Mouse (Mus musculus) urinary bladder, postnatal 10 days (tissue): ENCODE data around the gene Tax1bp1.

Experiments used
- DNase-seq: peaks from one replicate; pipeline ENCODE4 v3.0.0; 2022; ENCODE audit warnings: low spot score

The Tax1bp1 gene

DNA sequence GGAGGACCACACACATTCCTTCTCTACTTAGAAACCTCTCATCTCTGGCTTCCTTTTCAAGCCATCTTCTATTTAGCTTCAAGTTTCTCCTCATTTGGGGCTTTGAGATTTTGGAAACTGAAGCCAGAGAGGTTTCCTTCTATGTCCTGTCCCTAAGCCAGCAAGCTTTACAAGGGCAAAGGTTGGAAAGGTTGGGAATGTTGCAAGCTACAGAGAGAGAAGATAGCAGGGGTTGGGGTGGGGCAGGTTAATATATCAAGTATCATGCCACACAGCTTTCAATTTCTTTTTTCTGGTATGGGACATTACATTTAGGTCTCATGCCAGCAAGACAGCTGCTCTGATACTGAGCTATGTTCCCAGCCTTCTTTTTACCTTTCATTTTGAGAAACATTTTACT is 8.2 kb upstream of the Tax1bp1 start:
- no peak for DNase-seq

DNA sequence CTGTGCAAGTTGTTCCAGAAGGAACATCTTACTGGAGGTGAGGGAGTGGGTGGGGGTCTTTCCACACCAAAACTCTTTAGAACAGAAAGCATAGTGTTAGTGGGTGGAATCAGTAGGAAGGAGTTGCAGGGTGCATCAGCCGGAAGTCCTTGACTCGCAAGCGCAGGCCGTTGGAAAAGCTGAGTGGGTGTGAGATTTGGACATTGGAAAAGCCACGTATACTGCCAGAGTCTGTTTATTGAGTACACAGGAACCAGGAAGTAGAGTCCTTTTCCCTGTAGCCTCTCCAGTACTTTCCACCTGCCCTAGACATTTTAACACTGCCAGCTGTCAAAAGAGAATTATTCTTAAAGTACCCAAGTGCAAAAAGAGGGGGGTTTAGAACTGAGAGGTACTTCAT is 5.7 kb upstream of the Tax1bp1 start:
- DNase-seq, result no peak

- DNase-seq, result no peak
These were observed 966 bp upstream of the Tax1bp1 start for GRCm38 (mm10) chr6:52712563-52712962.

- peak; percentile 18 for DNase-seq
These were observed 474 bp downstream of the Tax1bp1 start for GRCm38 (mm10) chr6:52713897-52714509.

DNA sequence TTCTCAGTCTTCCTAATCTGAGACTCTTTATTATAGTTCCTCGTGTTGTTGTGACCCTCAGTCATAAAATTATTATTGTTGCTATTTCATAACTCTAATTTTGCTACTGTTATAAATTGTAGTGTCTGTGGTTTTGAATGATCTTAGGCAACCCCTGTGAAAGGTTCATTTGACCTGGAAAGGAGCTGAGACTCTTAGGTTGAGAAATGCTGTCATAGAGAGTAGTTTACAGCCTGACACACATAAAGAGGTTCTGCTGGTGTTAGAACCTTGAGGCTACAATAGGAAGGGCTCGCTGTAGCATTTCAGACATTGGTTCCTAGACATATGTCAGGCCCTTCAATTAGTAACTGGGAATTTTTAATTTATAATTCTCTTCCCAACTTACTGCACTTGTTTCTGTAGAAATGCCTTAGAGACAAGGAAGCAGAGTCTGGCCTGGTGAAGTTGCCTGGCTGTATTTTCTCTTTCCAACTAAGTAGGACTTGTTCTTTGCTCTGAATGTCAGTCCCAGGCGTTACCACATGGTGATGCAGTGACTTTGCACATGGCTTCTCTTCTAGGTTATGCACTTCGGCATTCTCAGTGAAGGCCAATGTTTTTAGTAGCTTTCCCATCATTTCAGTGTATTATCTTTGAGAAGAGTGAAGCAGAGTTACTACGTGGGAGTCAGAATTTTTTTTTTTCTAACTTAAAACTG is 4.1 kb downstream of the Tax1bp1 start:
- no peak for DNase-seq

DNA sequence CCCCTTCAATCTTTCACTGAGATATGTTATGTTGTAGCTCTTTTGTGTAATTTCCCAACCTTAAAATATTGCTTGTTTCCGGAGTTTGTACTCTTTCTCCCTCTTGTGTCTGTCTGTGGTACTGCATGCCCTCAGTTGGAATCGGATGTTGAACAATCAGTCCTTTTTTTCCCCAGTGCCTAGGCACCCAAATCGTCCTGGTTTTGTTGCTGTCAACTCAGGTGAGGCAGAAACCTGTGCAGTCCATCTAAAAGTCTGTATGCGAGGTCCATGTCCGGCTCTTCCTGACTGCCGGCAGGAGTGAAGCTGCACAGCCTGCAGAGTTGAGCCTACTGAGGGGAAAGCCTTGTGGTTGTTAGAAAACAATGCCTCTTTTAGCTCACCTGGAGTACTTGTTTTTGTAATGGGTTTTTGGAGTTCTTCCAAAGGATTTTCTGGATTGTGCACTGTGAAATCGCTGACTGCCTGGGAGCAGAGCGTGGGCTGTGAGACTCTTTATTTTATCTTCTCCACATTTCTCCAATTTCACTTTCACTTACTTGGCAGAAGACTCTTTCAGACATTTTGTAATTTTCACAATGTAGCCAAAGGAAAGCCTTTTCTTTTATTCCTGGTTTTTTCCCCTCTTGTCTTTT is 11.4 kb downstream of the Tax1bp1 start:
- no peak for DNase-seq

GRCm38 (mm10) chr6:52730338-52730737 is 16.8 kb downstream of the Tax1bp1 start:
- DNase-seq, result no peak

GRCm38 (mm10) chr6:52734630-52735029 is 21.1 kb downstream of the Tax1bp1 start:
- DNase-seq, result no peak

DNA sequence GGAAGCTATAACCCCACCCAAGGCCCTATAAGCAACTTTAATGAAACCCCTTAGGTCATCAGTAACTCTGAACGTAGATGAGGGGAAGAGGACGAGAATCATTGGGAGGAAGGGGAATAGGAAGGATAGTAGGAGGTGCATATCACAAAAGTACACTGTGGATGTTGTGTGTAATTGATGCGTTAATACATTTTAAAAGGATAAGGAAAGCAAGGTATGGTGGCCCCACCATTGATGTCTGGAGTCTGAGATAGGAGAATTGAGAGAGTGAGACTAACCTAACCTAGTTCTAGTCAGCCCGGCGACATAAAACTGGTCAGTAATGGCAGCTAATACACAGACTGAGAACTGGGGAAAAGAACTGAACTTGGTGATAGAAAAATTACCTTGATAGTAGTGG is 39.3 kb downstream of the Tax1bp1 start:
- no peak for DNase-seq

DNA sequence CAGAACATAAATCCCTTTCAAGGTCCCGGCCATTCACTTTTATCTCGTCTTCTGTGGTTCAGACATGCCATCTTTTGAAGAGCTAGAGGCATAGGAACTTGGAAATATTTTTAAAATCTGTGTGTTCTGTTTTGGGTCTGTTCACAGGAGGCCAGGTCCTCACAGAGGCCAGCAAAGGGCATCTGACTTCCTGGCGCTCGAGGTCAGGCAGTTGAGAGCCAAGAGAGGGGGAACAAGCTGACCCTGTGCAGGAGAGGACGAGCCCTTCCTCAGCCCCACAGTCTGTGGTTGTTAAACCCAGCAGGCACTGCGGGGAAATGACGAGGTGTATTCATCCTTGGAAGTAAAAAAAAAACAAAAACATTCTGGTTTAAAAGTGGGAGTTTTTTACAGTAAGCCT is 51.7 kb downstream of the Tax1bp1 start:
- no peak for DNase-seq

DNA sequence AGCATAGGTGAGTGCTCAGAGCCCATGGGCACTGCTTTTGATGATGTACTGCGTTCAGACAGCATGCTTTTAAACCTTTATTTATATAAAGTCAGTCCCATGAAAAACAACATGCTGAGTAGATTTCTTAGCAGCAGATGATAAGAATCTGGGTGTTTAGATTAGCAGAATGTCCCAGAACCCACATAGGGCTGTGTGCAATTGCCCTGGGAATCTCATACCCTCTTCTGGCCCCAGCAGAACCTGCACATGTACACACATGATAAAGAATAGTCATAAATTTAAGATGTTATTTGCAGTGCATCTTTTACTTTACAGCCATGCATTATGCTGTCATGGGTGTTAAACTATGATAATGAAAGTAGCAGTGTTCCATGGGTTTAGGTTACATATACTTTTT is 57.3 kb downstream of the Tax1bp1 start:
- DNase-seq, result no peak

DNA sequence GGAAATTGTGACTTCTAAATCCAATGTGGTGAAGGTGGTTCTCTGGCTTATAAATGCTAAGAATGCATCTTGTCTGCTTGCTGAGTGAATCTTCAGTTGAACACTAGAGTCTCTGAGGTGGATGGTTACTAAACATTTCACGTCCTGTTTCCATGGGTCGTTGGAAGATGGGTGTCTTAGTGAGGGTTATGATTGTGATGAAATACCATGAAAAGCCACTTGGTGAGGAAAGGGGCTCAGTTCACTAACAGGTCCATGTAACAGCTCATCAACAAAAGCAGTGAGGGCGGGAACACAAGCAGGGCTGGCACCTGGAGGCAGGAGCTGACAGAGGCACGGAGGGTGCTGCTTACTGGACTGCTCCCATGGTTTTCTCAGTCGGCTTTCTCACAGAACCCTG is 59.6 kb downstream of the Tax1bp1 start:
- no peak for DNase-seq

DNA sequence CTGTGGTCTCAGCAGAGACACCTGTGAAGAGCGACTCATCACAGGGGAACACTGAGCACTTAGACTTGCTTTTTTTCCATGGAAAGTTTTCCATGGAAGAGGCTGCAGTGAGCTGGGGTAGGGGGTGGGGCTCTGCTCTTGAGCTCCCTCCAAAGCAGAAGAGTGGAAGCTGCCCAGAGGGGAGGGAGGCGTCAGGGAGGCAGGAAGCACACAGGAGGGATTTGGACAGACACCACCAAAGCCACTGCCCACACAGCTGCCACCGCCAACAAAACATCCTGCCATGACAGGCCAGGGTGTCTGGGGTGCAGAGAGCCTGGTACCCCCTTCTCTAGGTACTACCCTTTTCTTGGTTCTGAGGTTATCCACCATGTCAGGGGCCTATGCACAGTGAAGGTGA is 61.8 kb downstream of the Tax1bp1 start:
- no peak for DNase-seq

- no peak for DNase-seq
These were observed 62.4 kb downstream of the Tax1bp1 start for GRCm38 (mm10) chr6:52775956-52776355.

DNA sequence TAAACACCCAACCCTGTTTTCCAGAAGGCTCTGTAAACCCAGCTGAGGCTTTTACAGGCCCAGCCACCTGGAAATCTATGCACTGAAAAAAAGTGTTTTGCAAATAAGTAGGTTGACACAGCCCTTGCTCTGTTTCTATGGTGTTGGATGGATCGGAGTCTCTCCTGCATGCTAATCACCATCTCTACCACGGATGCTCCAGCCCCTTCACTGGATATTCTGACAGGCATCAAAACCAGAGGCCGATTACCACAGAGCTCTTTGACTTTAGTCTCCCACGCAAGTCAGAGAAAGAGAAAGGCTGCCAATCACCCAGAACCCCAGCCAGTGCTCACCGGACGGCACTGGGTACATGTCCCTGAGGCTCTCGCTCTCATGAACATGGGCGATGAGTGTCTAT is 63.5 kb downstream of the Tax1bp1 start:
- DNase-seq, result no peak

- no peak for DNase-seq
These were observed 65.0 kb downstream of the Tax1bp1 start for GRCm38 (mm10) chr6:52778523-52778922.

- no peak for DNase-seq
These were observed 66.0 kb downstream of the Tax1bp1 start for GRCm38 (mm10) chr6:52779546-52779945.

- DNase-seq, result no peak
These were observed 76.8 kb downstream of the Tax1bp1 start for GRCm38 (mm10) chr6:52790316-52790715.

DNA sequence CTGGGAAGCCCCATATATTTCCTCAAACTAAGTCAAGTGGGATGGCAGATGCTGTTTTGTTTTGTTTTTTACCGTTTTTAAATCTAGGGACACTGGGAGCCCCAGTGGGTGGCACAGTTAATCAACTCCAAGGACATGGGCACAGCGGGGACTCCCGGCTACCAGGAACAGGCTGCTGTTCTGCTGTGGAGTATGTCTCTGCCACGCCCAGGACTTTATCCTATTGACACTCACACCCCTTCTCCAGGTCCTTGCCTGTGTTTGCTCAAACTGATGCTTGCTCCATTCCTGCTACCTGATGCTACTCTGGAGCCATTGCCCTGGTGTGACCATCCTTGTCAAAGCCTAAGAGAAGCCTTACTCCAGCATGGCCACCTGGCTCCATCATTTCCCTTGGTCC is 77.3 kb downstream of the Tax1bp1 start:
- no peak for DNase-seq

GRCm38 (mm10) chr6:52792455-52792854 is 78.9 kb downstream of the Tax1bp1 start:
- no peak for DNase-seq

- DNase-seq, result no peak
These were observed 81.7 kb downstream of the Tax1bp1 start for GRCm38 (mm10) chr6:52795029-52795841.

GRCm38 (mm10) chr6:52796035-52796598 is 82.6 kb downstream of the Tax1bp1 start:
- DNase-seq, result no peak
